Mouse (Mus musculus) hindbrain, embryonic 12.5 days (tissue): ENCODE measurements around the gene Fam110a. TPM values are rescaled to one million over a fixed set of nuclear protein-coding genes. Genes with fewer than 3 reads are reported as not detected.

Experiments
- ATAC-seq: fragments of 200-750 bp; cut with Nextera tagmentation; 2 replicates; pipeline ENCODE4 v1.8.0; 2017; ENCODE audit warnings: moderate TSS enrichment; ENCODE audit not compliant: low FRiP score
- H3K27ac ChIP-seq: fragments of 300-500 bp; sonication (generic); 2 replicates; pipeline ENCODE4 v1.5.1; 2016; ENCODE audit warnings: mild to moderate bottlenecking
- H3K27me3 ChIP-seq: fragments of 300-500 bp; sonication (generic); 2 replicates; pipeline ENCODE4 v1.6.1; 2016; ENCODE audit warnings: mild to moderate bottlenecking
- H3K36me3 ChIP-seq: fragments of 300-500 bp; sonication (generic); 2 replicates; pipeline ENCODE4 v1.6.1; 2016; ENCODE audit warnings: mild to moderate bottlenecking
- H3K4me1 ChIP-seq: fragments of 300-500 bp; sonication (generic); 2 replicates; pipeline ENCODE4 v1.6.1; 2016
- H3K4me2 ChIP-seq: fragments of 300-500 bp; sonication (generic); replicated peaks from 2 replicates; pipeline ENCODE4 v1.6.1; 2016; ENCODE audit warnings: mild to moderate bottlenecking
- H3K4me3 ChIP-seq: fragments of 300-500 bp; sonication (generic); 2 replicates; pipeline ENCODE4 v1.5.1; 2016; ENCODE audit warnings: mild to moderate bottlenecking
- H3K9ac ChIP-seq: fragments of 300-500 bp; sonication (generic); 2 replicates; pipeline ENCODE4 v1.6.1; 2016; ENCODE audit warnings: mild to moderate bottlenecking, moderate library complexity
- H3K9me3 ChIP-seq: fragments of 300-500 bp; sonication (generic); replicated peaks from 2 replicates; pipeline ENCODE4 v1.6.1; 2016; ENCODE audit warnings: mild to moderate bottlenecking
- WGBS: fragments of 180-500 bp; shearing (Covaris S2); methylation state at CpG from one replicate; pipeline ENCODE4 v1.1.7; 2016; 5-methylcytosine and 5-hydroxymethylcytosine counted together
- polyA plus RNA-seq: library from polyadenylated mRNA; unstranded; fragments of >200 nt; fragmentation: Nextera tagmentation; extraction: Ambion mirVana; gene quantifications from 2 replicates; pipeline ENCODE4 v1.2.1, GENCODE M21; 2016

Gene Fam110a
- 78.6 and 86.0 TPM in 2 replicates for polyA plus RNA-seq

GRCm38 (mm10) chr2:151979470-151980354 is at the start of gene Fam110a:
Gene Fam110a, minus strand, starts transcription at chr2:151980219.
- Histone ChIP-seq H3K4me3 (peak within 1 kb of the TSS; percentile 79), H3K4me1 (peaks cover 36% of the 10 kb centered on the region), H3K36me3 (no peaks in the 10 kb centered on the region), H3K9ac (peak within 1 kb of the TSS; percentile 85), H3K4me2 (peak within 1 kb of the TSS; percentile 82), H3K27me3 (no peaks in the 10 kb centered on the region), H3K27ac (peak within 1 kb of the TSS; percentile 70; the same call in 1 of the 2 replicates), H3K9me3 (no peaks in the 10 kb centered on the region)
- ATAC-seq, result peak; percentile 88
- under 1% methylated on average over 46 of the region's 46 CpGs for WGBS

GRCm38 (mm10) chr2:152029252-152030082 is 49.4 kb upstream of the Fam110a start:
- WGBS, result under 1% methylated on average over 54 of the region's 54 CpGs
- peak; percentile 93 for ATAC-seq
- peak overlapping the region; percentile 54 for H3K4me3 ChIP-seq
- H3K4me2 ChIP-seq, result peak overlapping the region; percentile 74
- peak overlapping the region; percentile 62 for H3K9ac ChIP-seq
- H3K27me3 ChIP-seq, result peaks cover 22% of the 10 kb centered on the region
- H3K9me3 ChIP-seq, result no peaks in the 10 kb centered on the region
- H3K4me1 ChIP-seq, result peaks cover 27% of the 10 kb centered on the region
- peak overlapping the region; percentile 91 for H3K27ac ChIP-seq
- H3K36me3 ChIP-seq, result no peaks in the 10 kb centered on the region

GRCm38 (mm10) chr2:152024883-152025422 is 44.9 kb upstream of the Fam110a start:
- peak overlapping the region; percentile 8; the same call in 1 of the 2 replicates for H3K9ac ChIP-seq
- no peaks in the 10 kb centered on the region for H3K36me3 ChIP-seq
- no peak overlapping the region for H3K4me3 ChIP-seq
- ATAC-seq, result peak; percentile 79
- H3K27ac ChIP-seq, result peak overlapping the region; percentile 78
- 0 out of 2 replicates have a peak, but pooled peaks cover 2% of the 10 kb centered on the region for H3K27me3 ChIP-seq
- peaks cover 35% of the 10 kb centered on the region for H3K4me1 ChIP-seq
- 0 out of 2 replicates have a peak overlapping the region, but pooled peaks have one; percentile 16 for H3K4me2 ChIP-seq
- peaks cover 7% of the 10 kb centered on the region; the same call in 1 of the 2 replicates for H3K9me3 ChIP-seq
- 31% methylated on average over 11 of the region's 11 CpGs for WGBS

- Histone ChIP-seq H3K4me3 (no peak overlapping the region), H3K9me3 (peaks cover 7% of the 10 kb centered on the region; the same call in 1 of the 2 replicates), H3K27ac (no peak overlapping the region), H3K36me3 (no peaks in the 10 kb centered on the region), H3K4me1 (peaks cover 27% of the 10 kb centered on the region), H3K27me3 (no peaks in the 10 kb centered on the region), H3K4me2 (no peak overlapping the region), H3K9ac (no peak overlapping the region)
- no peak for ATAC-seq
These were observed 42.0 kb upstream of the Fam110a start for GRCm38 (mm10) chr2:152022022-152022421.

GRCm38 (mm10) chr2:152020255-152020654 is 40.2 kb upstream of the Fam110a start:
- Histone ChIP-seq H3K27me3 (no peaks in the 10 kb centered on the region), H3K4me3 (no peak overlapping the region), H3K9me3 (peaks cover 7% of the 10 kb centered on the region; the same call in 1 of the 2 replicates), H3K27ac (no peak overlapping the region), H3K4me1 (peaks cover 19% of the 10 kb centered on the region), H3K4me2 (no peak overlapping the region), H3K36me3 (no peaks in the 10 kb centered on the region), H3K9ac (no peak overlapping the region)
- ATAC-seq, result peak; percentile 29; the same call in 1 of the 2 replicates
- 27% methylated on average over 6 of the region's 6 CpGs for WGBS

- Histone ChIP-seq H3K4me1 (peaks cover 10% of the 10 kb centered on the region), H3K9ac (no peak overlapping the region), H3K9me3 (no peaks in the 10 kb centered on the region), H3K4me3 (no peak overlapping the region), H3K27ac (no peak overlapping the region), H3K27me3 (no peaks in the 10 kb centered on the region), H3K4me2 (no peak overlapping the region), H3K36me3 (no peaks in the 10 kb centered on the region)
- ATAC-seq, result no peak
- WGBS, result 72% methylated on average over 9 of the region's 9 CpGs
These were observed 36.6 kb upstream of the Fam110a start for GRCm38 (mm10) chr2:152016666-152017065.

GRCm38 (mm10) chr2:152015997-152016396 is 36.0 kb upstream of the Fam110a start:
- WGBS, result 33% methylated on average over 4 of the region's 4 CpGs
- Histone ChIP-seq H3K27me3 (no peaks in the 10 kb centered on the region), H3K4me3 (no peak overlapping the region), H3K27ac (no peak overlapping the region), H3K9me3 (no peaks in the 10 kb centered on the region), H3K36me3 (no peaks in the 10 kb centered on the region), H3K4me1 (peaks cover 10% of the 10 kb centered on the region), H3K4me2 (no peak overlapping the region), H3K9ac (no peak overlapping the region)
- no peak for ATAC-seq

- no peak overlapping the region for H3K27ac ChIP-seq
- H3K27me3 ChIP-seq, result no peaks in the 10 kb centered on the region
- H3K4me2 ChIP-seq, result no peak overlapping the region
- WGBS, result 79% methylated on average over 2 of the region's 2 CpGs
- no peaks in the 10 kb centered on the region for H3K9me3 ChIP-seq
- H3K4me1 ChIP-seq, result no peaks in the 10 kb centered on the region
- no peaks in the 10 kb centered on the region for H3K36me3 ChIP-seq
- H3K4me3 ChIP-seq, result no peak overlapping the region
- no peak for ATAC-seq
- H3K9ac ChIP-seq, result no peak overlapping the region
These were observed 32.7 kb upstream of the Fam110a start for GRCm38 (mm10) chr2:152012701-152013100.

- ATAC-seq, result 0 out of 2 replicates have a peak, but pooled peaks have one; percentile 24
- Histone ChIP-seq H3K9me3 (no peaks in the 10 kb centered on the region), H3K36me3 (no peaks in the 10 kb centered on the region), H3K4me3 (no peak overlapping the region), H3K4me2 (no peak overlapping the region), H3K27ac (no peak overlapping the region), H3K27me3 (no peaks in the 10 kb centered on the region), H3K9ac (no peak overlapping the region), H3K4me1 (no peaks in the 10 kb centered on the region)
- 89% methylated on average over 4 of the region's 4 CpGs for WGBS
These were observed 32.2 kb upstream of the Fam110a start for GRCm38 (mm10) chr2:152012222-152012621.

GRCm38 (mm10) chr2:152011724-152012123 is 31.7 kb upstream of the Fam110a start:
- H3K4me3 ChIP-seq, result no peak overlapping the region
- H3K27me3 ChIP-seq, result no peaks in the 10 kb centered on the region
- no peaks in the 10 kb centered on the region for H3K36me3 ChIP-seq
- no peaks in the 10 kb centered on the region for H3K4me1 ChIP-seq
- no peak overlapping the region for H3K9ac ChIP-seq
- no peak overlapping the region for H3K4me2 ChIP-seq
- 57% methylated on average over 2 of the region's 2 CpGs for WGBS
- no peaks in the 10 kb centered on the region for H3K9me3 ChIP-seq
- peak; percentile 20; the same call in 1 of the 2 replicates for ATAC-seq
- 0 out of 2 replicates have a peak overlapping the region, but pooled peaks have one; percentile 4 for H3K27ac ChIP-seq

GRCm38 (mm10) chr2:152010661-152011060 is 30.6 kb upstream of the Fam110a start:
- 81% methylated on average over 7 of the region's 7 CpGs for WGBS
- no peak for ATAC-seq

GRCm38 (mm10) chr2:152010251-152010650 is 30.2 kb upstream of the Fam110a start:
- no peak overlapping the region for H3K27ac ChIP-seq
- ATAC-seq, result no peak
- H3K36me3 ChIP-seq, result no peaks in the 10 kb centered on the region
- H3K9me3 ChIP-seq, result no peaks in the 10 kb centered on the region
- no peak overlapping the region for H3K9ac ChIP-seq
- no peak overlapping the region for H3K4me2 ChIP-seq
- no peak overlapping the region for H3K4me3 ChIP-seq
- H3K4me1 ChIP-seq, result no peaks in the 10 kb centered on the region
- H3K27me3 ChIP-seq, result no peaks in the 10 kb centered on the region
- 86% methylated on average over 9 of the region's 9 CpGs for WGBS

More at GRCm38 (mm10) chr2:152010661-152011060, 30.6 kb upstream of the Fam110a start:
- Histone ChIP-seq H3K4me1 (no peaks in the 10 kb centered on the region), H3K36me3 (no peaks in the 10 kb centered on the region), H3K4me3 (no peak overlapping the region), H3K9ac (no peak overlapping the region), H3K4me2 (no peak overlapping the region), H3K27ac (no peak overlapping the region), H3K27me3 (no peaks in the 10 kb centered on the region), H3K9me3 (no peaks in the 10 kb centered on the region)
